Mouse (Mus musculus) small intestine, adult 2 months (tissue): ENCODE data around the gene Krt6b.

Experiments
- CTCF ChIP-seq: fragments of 200-500 bp; IDR thresholded peaks from 2 replicates; pipeline ENCODE4 v1.5.1; 2012; ENCODE audit warnings: low read depth, mild to moderate bottlenecking, control low read depth, inconsistent platforms, low read length, moderate library complexity, mixed read lengths; ENCODE audit not compliant: insufficient replicate concordance, insufficient read length; ENCODE audit errors: extremely low read depth
- POLR2A ChIP-seq: fragments of 200-500 bp; IDR thresholded peaks from 2 replicates; pipeline ENCODE4 v1.6.1; 2012; ENCODE audit warnings: low read depth, mild to moderate bottlenecking, control low read depth, inconsistent platforms, low read length, moderate library complexity

DNA sequence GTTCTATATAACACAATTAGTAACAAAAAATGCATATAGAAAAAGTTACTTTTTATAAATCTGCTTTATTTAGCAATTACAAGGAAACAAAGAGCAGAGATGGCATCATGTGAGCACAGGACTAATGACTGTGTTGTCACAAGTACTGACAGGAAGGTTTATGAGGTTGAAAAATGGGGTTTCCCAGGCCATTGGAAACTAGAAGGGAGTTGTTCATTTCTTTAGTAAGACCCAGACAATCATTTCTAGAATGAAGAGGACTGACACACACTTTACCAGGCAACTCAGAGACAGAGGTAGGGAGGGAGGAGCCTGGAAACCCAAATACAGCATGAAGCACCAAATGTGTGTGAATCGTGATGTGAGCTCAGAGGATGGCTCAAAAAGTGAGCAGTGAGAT lies 4.1 kb downstream of the Krt6b start:
- TF ChIP-seq CTCF: no peak
- TF ChIP-seq POLR2A: no peak
